Mouse (Mus musculus) cerebellum, adult 9-11 months (tissue): ENCODE results near the gene Camk1.

Experiments used
- DNase-seq: peaks from one replicate; pipeline ENCODE4 v3.0.0; 2022

Gene Camk1

DNA sequence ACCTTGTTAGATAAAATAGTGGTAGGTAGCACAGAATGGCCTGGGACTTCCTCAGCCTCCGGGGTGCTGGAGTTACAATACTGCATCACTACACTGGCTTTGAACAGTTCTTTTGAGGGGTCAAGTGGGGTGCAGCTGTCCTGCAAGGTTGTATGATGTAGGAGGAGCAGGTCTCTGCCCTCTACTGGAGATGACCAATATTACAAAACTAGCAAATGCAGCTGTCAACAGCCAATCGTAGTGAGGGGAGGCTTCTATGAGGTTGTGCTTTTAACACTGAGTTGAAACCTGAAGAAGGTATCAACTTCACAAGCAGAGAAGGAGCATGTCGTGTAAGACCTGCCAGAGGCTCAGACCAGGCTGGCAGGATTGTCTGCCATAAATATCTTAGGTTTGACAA, 41.5 kb downstream of the Camk1 start:
- DNase-seq = no peak

DNA sequence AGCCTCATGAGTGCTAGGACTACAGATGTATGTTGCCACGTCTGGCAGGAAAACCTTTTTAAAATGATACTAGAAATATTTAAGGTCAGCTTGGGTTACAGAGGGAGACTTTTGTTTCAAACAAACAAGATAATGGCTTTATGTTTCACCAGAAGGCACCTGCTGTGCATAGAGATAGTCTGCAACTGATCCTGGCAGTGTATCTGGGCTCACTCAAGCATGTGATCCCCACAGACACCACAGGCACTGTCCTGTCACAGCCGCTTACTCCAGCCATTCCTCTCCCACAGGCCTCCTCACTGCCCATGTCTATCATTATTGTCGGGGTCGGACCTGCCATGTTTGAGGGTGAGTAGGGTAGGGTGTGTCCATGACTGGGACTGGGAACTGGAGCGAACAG, 42.4 kb downstream of the Camk1 start:
- DNase-seq = no peak

DNA sequence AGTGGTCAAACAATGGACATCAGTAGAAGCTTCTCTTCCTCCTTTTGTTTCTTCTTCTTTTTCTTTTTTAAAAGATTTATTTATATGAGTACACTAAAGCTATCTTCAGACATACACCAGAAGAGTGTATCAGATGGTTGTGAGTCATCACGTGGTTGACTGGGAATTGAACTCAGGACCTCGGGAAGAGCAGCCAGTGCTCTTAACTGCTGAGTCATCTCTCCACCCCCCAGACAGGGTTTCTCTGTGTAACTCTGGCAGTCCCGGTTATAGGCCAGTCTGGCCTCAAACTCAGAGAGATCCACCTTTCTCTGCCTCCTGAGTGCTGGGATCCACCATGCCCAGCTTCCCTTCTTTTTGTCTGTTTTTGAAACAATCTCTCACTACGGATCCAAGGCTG, 47.1 kb downstream of the Camk1 start:
- no peak for DNase-seq

DNA sequence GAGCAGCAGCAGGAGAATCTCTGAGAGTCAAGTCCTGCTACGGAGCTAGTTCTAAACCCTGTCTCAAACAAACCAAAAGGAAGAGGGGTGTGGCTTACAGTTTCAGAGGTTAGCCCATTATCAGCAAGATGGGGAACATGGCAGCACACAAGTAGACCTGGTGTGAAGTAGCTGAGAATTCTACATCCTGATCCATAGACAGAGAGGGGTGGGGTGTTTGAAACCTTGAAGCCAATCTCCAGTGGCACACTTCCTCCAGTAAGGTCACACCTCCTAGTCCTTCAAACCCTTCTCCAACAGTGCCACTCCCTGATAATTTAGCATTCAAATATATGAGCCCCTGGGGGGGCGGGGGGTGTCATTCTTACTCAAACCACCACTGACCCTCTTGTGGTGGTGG, 47.7 kb downstream of the Camk1 start:
- no peak for DNase-seq

DNA sequence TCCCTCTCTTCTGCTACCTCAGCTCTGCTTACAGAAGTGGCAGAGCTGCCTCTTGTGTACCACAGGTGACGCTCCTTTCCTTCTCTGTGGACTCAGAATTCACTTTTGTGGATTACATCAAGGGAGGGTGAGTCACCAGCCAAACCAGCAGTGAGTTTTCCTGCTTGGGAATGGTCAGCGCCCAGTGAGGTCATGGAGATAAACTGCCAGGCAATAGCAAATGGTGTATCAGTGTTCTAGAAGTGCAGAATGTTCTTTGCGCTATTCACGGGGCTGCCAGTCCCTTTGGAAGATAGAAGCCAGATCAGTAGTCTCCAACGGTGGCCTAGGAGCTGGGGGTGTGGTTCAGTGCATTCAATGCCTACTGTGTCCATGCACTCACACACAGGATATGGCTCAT, 50.8 kb downstream of the Camk1 start:
- no peak for DNase-seq

DNA sequence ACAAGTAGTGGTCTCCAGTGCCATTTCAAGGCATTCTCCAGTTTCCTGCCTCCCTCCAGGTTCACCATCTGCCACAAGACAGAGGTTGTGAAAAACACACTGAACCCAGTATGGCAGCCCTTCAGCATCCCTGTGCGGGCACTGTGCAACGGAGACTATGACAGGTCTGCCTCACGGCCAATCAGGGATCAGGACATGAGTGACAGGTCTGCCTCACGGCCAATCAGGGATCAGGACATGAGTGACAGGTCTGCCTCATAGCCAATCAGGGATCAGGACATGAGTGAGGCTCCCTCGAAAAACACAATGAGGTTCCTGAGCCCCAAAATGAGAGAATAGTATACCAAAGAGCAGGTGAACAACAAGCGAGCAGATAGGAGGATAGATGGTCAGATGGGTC, 53.4 kb downstream of the Camk1 start:
- no peak for DNase-seq

DNA sequence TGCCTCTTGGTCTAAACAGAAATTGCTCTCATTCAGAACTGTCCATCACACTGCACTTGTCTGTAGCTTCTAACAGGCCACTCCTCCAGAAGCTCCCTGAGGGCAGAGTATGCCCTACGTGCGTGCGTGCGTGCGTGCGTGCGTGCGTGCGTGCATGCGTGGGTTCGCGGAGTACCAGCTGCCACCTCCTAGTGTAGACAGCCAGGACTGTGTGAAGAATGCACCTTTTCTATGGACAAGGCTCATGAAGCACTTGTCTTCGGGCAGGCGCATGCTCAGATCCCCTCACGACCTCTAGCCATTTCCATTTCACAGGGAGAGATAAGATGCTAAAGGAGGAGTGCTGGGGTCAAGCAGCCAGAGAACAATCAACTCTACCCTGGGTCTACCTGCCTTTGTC, 54.4 kb downstream of the Camk1 start:
- DNase-seq = no peak

DNA sequence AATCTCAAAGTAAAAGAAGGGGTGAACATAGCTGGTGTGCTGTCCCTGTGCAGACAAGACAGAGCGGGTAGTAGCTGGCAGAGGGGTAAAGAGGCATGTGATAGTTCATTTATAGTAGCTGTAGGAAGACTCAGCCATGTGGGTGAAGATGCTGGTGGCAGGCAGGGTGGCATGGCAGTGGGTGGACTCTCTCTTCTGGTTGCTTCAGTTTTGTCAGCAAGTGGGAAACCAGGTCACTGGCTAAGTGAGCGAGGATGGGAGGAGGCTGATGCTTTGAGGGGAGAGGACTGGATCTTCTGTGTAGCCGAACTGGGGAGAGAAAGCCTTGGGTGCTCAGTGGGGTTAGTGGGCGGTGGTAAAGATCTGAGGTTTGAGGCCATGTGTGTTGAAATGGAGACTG, 56.5 kb downstream of the Camk1 start:
- DNase-seq = no peak

DNA sequence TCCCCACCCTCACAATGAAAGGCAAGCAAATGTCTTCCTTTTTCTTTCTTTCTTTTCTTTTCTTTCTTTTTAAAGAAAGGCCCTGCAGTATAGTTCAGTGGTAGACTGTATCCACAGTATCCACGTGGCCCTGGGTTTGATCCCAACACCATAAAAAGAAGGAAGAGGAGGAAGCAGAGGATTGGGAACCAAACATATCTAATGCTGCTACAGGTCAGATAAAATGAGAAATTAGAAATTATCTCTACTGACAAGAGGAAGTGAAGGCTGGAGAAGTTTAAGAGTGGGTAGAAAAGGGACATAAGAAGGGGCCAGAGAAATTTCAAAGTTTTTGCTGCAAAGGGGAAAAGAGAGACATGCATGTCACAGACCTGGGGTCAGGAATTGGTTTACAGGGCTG, 57.5 kb downstream of the Camk1 start:
- DNase-seq = no peak

DNA sequence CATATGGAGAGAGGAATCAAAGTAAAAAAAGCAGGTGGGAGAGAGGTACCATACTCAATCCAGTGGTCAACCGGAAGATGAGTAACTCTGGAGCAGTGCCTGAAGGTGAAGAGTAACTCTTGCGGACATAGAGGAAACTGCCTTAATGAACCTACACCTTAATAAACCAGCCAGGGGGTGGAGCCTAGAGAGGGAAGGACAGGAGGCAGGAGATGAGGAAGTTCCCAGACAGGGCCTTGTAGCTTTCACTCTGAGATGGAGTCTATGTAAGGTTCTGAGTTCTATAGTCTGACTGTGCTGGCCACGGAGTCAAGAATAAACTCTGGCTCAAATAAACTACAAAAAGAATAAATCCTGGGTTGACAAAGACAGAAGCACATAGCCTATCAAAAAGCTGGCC, 58.9 kb downstream of the Camk1 start:
- DNase-seq = no peak
